Mouse (Mus musculus) stomach, embryonic 16.5 days (tissue): ENCODE measurements around the gene Tmem131l. TPM values are rescaled to one million over a fixed set of nuclear protein-coding genes. Genes with fewer than 3 reads are reported as not detected.
A peak's percentile ranks its signal among the peaks of the same experiment; 100 is the strongest.

Experiments
- ATAC-seq: fragments of 200-750 bp; cut with Nextera tagmentation; 2 replicates; pipeline ENCODE4 v1.8.0; 2017; ENCODE audit warnings: moderate number of reproducible peaks, moderate TSS enrichment; ENCODE audit not compliant: insufficient read depth, low FRiP score
- H3K27ac ChIP-seq: fragments of 300-500 bp; sonication (generic); 2 replicates; pipeline ENCODE4 v1.5.1; 2014; ENCODE audit warnings: low read length
- H3K27me3 ChIP-seq: fragments of 300-500 bp; sonication (generic); 2 replicates; pipeline ENCODE4 v1.6.1; 2014; ENCODE audit warnings: low read length, control low read depth, mixed read lengths; ENCODE audit not compliant: control insufficient read depth, insufficient read depth
- H3K36me3 ChIP-seq: fragments of 300-500 bp; sonication (generic); 2 replicates; pipeline ENCODE4 v1.6.1; 2014; ENCODE audit warnings: low read length; ENCODE audit not compliant: control insufficient read depth, insufficient read depth
- H3K4me1 ChIP-seq: fragments of 300-500 bp; sonication (generic); 2 replicates; pipeline ENCODE4 v1.6.1; 2014; ENCODE audit warnings: low read length, control low read depth, mixed read lengths; ENCODE audit not compliant: control insufficient read depth, insufficient read depth
- H3K4me2 ChIP-seq: fragments of 300-500 bp; sonication (generic); 2 replicates; pipeline ENCODE4 v1.6.1; 2014; ENCODE audit warnings: low read depth, low read length, mixed read lengths
- H3K4me3 ChIP-seq: fragments of 300-500 bp; sonication (generic); replicated peaks from 2 replicates; pipeline ENCODE4 v1.5.1; 2014; ENCODE audit warnings: mild to moderate bottlenecking, low read length
- H3K9ac ChIP-seq: fragments of 300-500 bp; sonication (generic); 2 replicates; pipeline ENCODE4 v1.6.1; 2014; ENCODE audit warnings: low read length
- H3K9me3 ChIP-seq: fragments of 300-500 bp; sonication (generic); replicated peaks from 2 replicates; pipeline ENCODE4 v1.6.1; 2016; ENCODE audit warnings: low read length, control low read depth; ENCODE audit not compliant: control insufficient read depth
- WGBS: fragments of 180-500 bp; shearing (Covaris S2); extraction: QIAGEN DNeasy Blood & Tissue Kit; methylation state at CpG from one replicate; pipeline ENCODE4 v1.1.7; 2014; 5-methylcytosine and 5-hydroxymethylcytosine counted together
- polyA plus RNA-seq: library from polyadenylated mRNA; unstranded; fragments of >200 nt; fragmentation: Nextera tagmentation; extraction: Ambion mirVana; gene quantifications from 2 replicates; pipeline ENCODE4 v1.2.1, GENCODE M21; 2015

The Tmem131l gene
- polyA plus RNA-seq, 1 experiment from 2014 or later = 41.7 TPM

- no peak for ATAC-seq
- no peaks in the 10 kb centered on the region for H3K27me3 ChIP-seq
- peaks cover 13% of the 10 kb centered on the region; the same call in 1 of the 2 replicates for H3K4me1 ChIP-seq
- H3K36me3 ChIP-seq = no peaks in the 10 kb centered on the region
- H3K27ac ChIP-seq = no peak overlapping the region
- WGBS = 85% methylated on average over 5 of the region's 5 CpGs
- H3K4me2 ChIP-seq = no peak overlapping the region
- no peaks in the 10 kb centered on the region for H3K9me3 ChIP-seq
- no peak overlapping the region for H3K4me3 ChIP-seq
- no peak overlapping the region for H3K9ac ChIP-seq
Observed at GRCm38 (mm10) chr3:84060946-84061345, 21.0 kb upstream of the Tmem131l start.

DNA sequence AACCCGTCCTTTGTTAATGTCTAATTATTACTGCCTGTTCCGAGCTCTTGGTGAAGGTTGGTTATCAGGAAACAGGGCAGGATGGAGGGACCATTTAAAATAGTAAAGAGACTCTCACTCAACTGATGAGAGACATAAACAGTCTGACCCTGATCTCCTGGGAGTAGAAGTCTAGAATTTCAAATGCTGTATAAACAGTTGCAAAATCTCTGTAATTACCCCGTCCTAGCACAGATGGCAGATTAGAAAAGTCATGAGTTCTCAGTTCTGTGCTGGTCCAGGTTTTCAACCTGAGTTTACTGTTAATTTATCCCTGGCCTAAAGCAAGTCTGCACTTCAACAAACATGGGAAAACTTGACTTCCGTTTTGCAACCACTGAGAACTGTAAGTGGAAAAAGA, 20.2 kb upstream of the Tmem131l start:
- no peak overlapping the region for H3K4me3 ChIP-seq
- ATAC-seq = no peak
- H3K27me3 ChIP-seq = no peaks in the 10 kb centered on the region
- H3K36me3 ChIP-seq = no peaks in the 10 kb centered on the region
- H3K9ac ChIP-seq = no peak overlapping the region
- H3K4me2 ChIP-seq = no peak overlapping the region
- peaks cover 13% of the 10 kb centered on the region; the same call in 1 of the 2 replicates for H3K4me1 ChIP-seq
- WGBS = 39% methylated on average over 4 of the region's 4 CpGs
- no peaks in the 10 kb centered on the region for H3K9me3 ChIP-seq
- peak overlapping the region; percentile 65; the same call in 1 of the 2 replicates for H3K27ac ChIP-seq

GRCm38 (mm10) chr3:84059676-84060075, 19.7 kb upstream of the Tmem131l start:
- H3K27ac ChIP-seq = peak overlapping the region; percentile 65
- H3K9ac ChIP-seq = no peak overlapping the region
- H3K36me3 ChIP-seq = no peaks in the 10 kb centered on the region
- no peaks in the 10 kb centered on the region for H3K9me3 ChIP-seq
- 0 out of 2 replicates have a peak overlapping the region, but pooled peaks have one; percentile 18 for H3K4me2 ChIP-seq
- WGBS = 39% methylated on average over 4 of the region's 4 CpGs
- no peak for ATAC-seq
- H3K27me3 ChIP-seq = no peaks in the 10 kb centered on the region
- H3K4me1 ChIP-seq = peaks cover 13% of the 10 kb centered on the region; the same call in 1 of the 2 replicates
- H3K4me3 ChIP-seq = no peak overlapping the region

DNA sequence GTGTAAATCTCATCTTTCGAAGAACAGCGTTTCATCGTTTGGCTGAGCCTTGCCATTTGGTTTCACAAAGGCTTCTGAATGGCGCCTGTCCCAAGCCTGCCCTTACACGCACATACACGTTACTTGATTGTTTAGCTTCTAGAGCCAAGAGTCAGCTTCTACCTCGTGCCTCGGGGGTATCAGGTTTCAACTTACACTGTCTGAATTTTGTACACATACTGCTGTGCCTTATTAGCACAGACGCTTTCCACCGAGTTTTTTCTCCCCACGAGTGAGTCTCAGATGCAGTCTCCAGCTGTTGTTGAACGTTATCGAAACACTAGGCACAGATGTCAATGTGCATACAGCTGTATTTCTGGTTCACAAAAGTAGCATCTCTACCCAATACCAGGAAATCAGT, 19.3 kb upstream of the Tmem131l start:
- Histone ChIP-seq H3K4me2 (0 out of 2 replicates have a peak overlapping the region, but pooled peaks have one; percentile 18), H3K4me3 (no peak overlapping the region), H3K27ac (peak overlapping the region; percentile 65), H3K9ac (no peak overlapping the region), H3K4me1 (peaks cover 13% of the 10 kb centered on the region; the same call in 1 of the 2 replicates), H3K27me3 (no peaks in the 10 kb centered on the region), H3K9me3 (no peaks in the 10 kb centered on the region), H3K36me3 (no peaks in the 10 kb centered on the region)
- ATAC-seq = peak; percentile 69; the same call in 1 of the 2 replicates
- WGBS = 29% methylated on average over 13 of the region's 13 CpGs

GRCm38 (mm10) chr3:84048729-84049175, 8.8 kb upstream of the Tmem131l start:
- H3K4me2 ChIP-seq = peak overlapping the region; percentile 24
- H3K36me3 ChIP-seq = no peaks in the 10 kb centered on the region
- WGBS = 18% methylated on average over 9 of the region's 9 CpGs
- H3K9ac ChIP-seq = peak overlapping the region; percentile 42
- H3K4me3 ChIP-seq = no peak overlapping the region
- peaks cover 10% of the 10 kb centered on the region for H3K4me1 ChIP-seq
- no peaks in the 10 kb centered on the region for H3K9me3 ChIP-seq
- peak; percentile 91 for ATAC-seq
- no peaks in the 10 kb centered on the region for H3K27me3 ChIP-seq
- peak overlapping the region; percentile 57 for H3K27ac ChIP-seq

DNA sequence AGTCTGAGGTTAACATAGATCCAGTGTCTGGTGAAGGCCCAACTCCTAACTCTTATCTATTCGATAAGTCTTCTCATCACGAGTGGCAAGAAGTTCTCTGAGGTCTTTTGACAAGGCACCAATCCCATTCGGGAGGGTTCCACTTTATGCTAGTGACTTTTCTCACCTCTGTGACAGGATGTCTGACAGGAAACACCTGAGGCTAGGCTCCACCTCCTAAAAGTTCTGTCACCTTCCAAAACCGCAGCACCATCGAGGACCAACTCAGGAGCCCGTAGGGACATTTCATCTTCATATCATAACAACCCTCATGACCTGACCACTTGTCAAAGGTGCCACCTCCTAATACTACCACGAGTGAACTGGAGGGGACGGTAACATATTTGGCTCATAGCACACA, 6.2 kb upstream of the Tmem131l start:
- no peak overlapping the region for H3K4me3 ChIP-seq
- H3K27ac ChIP-seq = no peak overlapping the region
- no peaks in the 10 kb centered on the region for H3K9me3 ChIP-seq
- no peaks in the 10 kb centered on the region for H3K36me3 ChIP-seq
- 85% methylated on average over 8 of the region's 8 CpGs for WGBS
- no peak overlapping the region for H3K9ac ChIP-seq
- peaks cover 10% of the 10 kb centered on the region for H3K4me1 ChIP-seq
- no peaks in the 10 kb centered on the region for H3K27me3 ChIP-seq
- no peak for ATAC-seq
- no peak overlapping the region for H3K4me2 ChIP-seq

- ATAC-seq = no peak
- Histone ChIP-seq H3K4me2 (no peak overlapping the region), H3K4me3 (no peak overlapping the region), H3K9ac (no peak overlapping the region), H3K27ac (no peak overlapping the region), H3K36me3 (no peaks in the 10 kb centered on the region), H3K27me3 (no peaks in the 10 kb centered on the region), H3K4me1 (peaks cover 16% of the 10 kb centered on the region), H3K9me3 (no peaks in the 10 kb centered on the region)
- WGBS = 87% methylated on average over 8 of the region's 8 CpGs
Observed at GRCm38 (mm10) chr3:84041739-84042138, 1.8 kb upstream of the Tmem131l start.

GRCm38 (mm10) chr3:84040476-84041082, 604 bp upstream of the Tmem131l start:
- no peaks in the 10 kb centered on the region for H3K27me3 ChIP-seq
- H3K27ac ChIP-seq = peak overlapping the region; percentile 88
- H3K36me3 ChIP-seq = no peaks in the 10 kb centered on the region
- H3K9me3 ChIP-seq = no peaks in the 10 kb centered on the region
- peak; percentile 56 for ATAC-seq
- WGBS = 1% methylated on average over 23 of the region's 23 CpGs
- peak overlapping the region; percentile 97 for H3K4me3 ChIP-seq
- peak overlapping the region; percentile 99 for H3K4me2 ChIP-seq
- H3K4me1 ChIP-seq = peaks cover 21% of the 10 kb centered on the region
- H3K9ac ChIP-seq = peak overlapping the region; percentile 74

GRCm38 (mm10) chr3:84038981-84039645, 862 bp downstream of the Tmem131l start:
- Histone ChIP-seq H3K4me2 (peak overlapping the region; percentile 98), H3K27ac (peak overlapping the region; percentile 95), H3K4me3 (peak overlapping the region; percentile 97), H3K27me3 (no peaks in the 10 kb centered on the region), H3K9ac (peak overlapping the region; percentile 96), H3K4me1 (peaks cover 29% of the 10 kb centered on the region), H3K9me3 (no peaks in the 10 kb centered on the region), H3K36me3 (no peaks in the 10 kb centered on the region)
- ATAC-seq = peak; percentile 49
- 1% methylated on average over 42 of the region's 42 CpGs for WGBS
